In genomic region chr5:65204726-65205125, GRCm38 (mm10) we compare ENCODE assay signal across 21 mouse cellular contexts. TPM values are rescaled to one million over a fixed set of nuclear protein-coding genes. Genes with fewer than 3 reads are reported as not detected.
DNase-seq lines count a peak whose midpoint lies in the region; ATAC-seq and TF ChIP-seq lines count a peak whose summit lies in the region.
"Had no signal": no experiment of that assay in that cellular context is flagged by ENCODE, and none has a peak within 500 bp of the region (broad histone marks: within the 10 kb centered on the region; RNA-seq: fewer than 3 reads in every experiment).

No protein-coding gene starts in this region.

- intact Hi-C loops in heart, adult 2 months (cut with DNase I), result no loop called here

- H3K27ac ChIP-seq in heart, embryonic 15.5 days, result no peak overlapping the region
- H3K27ac ChIP-seq in heart, adult 2 months, result no peak overlapping the region
- H3K27ac ChIP-seq in lung, embryonic 14.5 days (ENCODE audit: low read depth), result no peak overlapping the region
- H3K27ac ChIP-seq: embryonic facial prominence, embryonic 10.5 days; embryonic facial prominence, embryonic 12.5 days; forebrain, embryonic 10.5 days; forebrain, embryonic 12.5 days had no signal

- 83% methylated on average over 2 of the region's 2 CpGs for WGBS in heart, embryonic 15.5 days
- 83% methylated on average over 2 of the region's 2 CpGs for WGBS in heart, adult 2 months
- 85% methylated on average over 2 of the region's 2 CpGs for WGBS in lung, embryonic 14.5 days
- WGBS in lung, adult 2 months, result 95% methylated on average over 2 of the region's 2 CpGs

- H3K9ac ChIP-seq in heart, embryonic 15.5 days, result no peak overlapping the region
- no peak overlapping the region for H3K9ac ChIP-seq in heart, adult 2 months (ENCODE audit: low read depth, low read length)
- no peak overlapping the region for H3K9ac ChIP-seq in lung, embryonic 14.5 days
- H3K9ac ChIP-seq: embryonic facial prominence, embryonic 12.5 days; forebrain, embryonic 12.5 days had no signal

- no peaks in the 10 kb centered on the region for H3K9me3 ChIP-seq in heart, embryonic 15.5 days (replicated peaks)
- H3K9me3 ChIP-seq in lung, embryonic 14.5 days (ENCODE audit: low read depth, low read length), result no peaks in the 10 kb centered on the region
- H3K9me3 ChIP-seq: embryonic facial prominence, embryonic 10.5 days; embryonic facial prominence, embryonic 12.5 days; forebrain, embryonic 10.5 days; forebrain, embryonic 12.5 days had no signal

- TF ChIP-seq EP300 in heart, adult 2 months (IDR thresholded peaks at IDR 0.05; ENCODE audit: insufficient read depth, low read depth, low read length), result no peak

- no peaks in the 10 kb centered on the region for H3K36me3 ChIP-seq in heart, embryonic 15.5 days
- H3K36me3 ChIP-seq in heart, adult 2 months (ENCODE audit: control insufficient read depth, insufficient read depth, low read length), result no peaks in the 10 kb centered on the region
- H3K36me3 ChIP-seq in lung, embryonic 14.5 days (ENCODE audit: insufficient read depth), result no peaks in the 10 kb centered on the region
- H3K36me3 ChIP-seq: embryonic facial prominence, embryonic 12.5 days had no signal

- TF ChIP-seq CTCF in heart, adult 2 months (IDR thresholded peaks at IDR 0.05), result no peak
- no peak for TF ChIP-seq CTCF in lung, embryonic 14.5 days (IDR thresholded peaks at IDR 0.05; ENCODE audit: low read depth)
- no peak for TF ChIP-seq CTCF in lung, adult 2 months (IDR thresholded peaks at IDR 0.05; ENCODE audit: insufficient read depth, low read length)

- TF ChIP-seq POLR2A in heart, adult 2 months (IDR thresholded peaks at IDR 0.05; ENCODE audit: insufficient read depth, low read depth, low read length), result no peak
- no peak for TF ChIP-seq POLR2A in lung, adult 2 months (IDR thresholded peaks at IDR 0.05; ENCODE audit: borderline replicate concordance, extremely low read depth, low read depth, low read length)

- H3K4me3 ChIP-seq in heart, embryonic 15.5 days, result no peak overlapping the region
- no peak overlapping the region for H3K4me3 ChIP-seq in heart, adult 2 months
- H3K4me3 ChIP-seq in lung, embryonic 14.5 days (ENCODE audit: low read depth, low read length), result no peak overlapping the region
- no peak overlapping the region for H3K4me3 ChIP-seq in lung, adult 2 months (replicated peaks; ENCODE audit: extremely low read depth, low read depth, low read length)
- H3K4me3 ChIP-seq: embryonic facial prominence, embryonic 10.5 days; embryonic facial prominence, embryonic 12.5 days; forebrain, embryonic 10.5 days; forebrain, embryonic 12.5 days had no signal

- no peaks in the 10 kb centered on the region for H3K27me3 ChIP-seq in heart, embryonic 15.5 days
- no peaks in the 10 kb centered on the region for H3K27me3 ChIP-seq in heart, adult 2 months (ENCODE audit: control insufficient read depth, insufficient read depth, low read length)
- no peaks in the 10 kb centered on the region for H3K27me3 ChIP-seq in lung, embryonic 14.5 days (ENCODE audit: insufficient read depth, low read length)
- H3K27me3 ChIP-seq: embryonic facial prominence, embryonic 12.5 days; forebrain, embryonic 12.5 days had no signal

- H3K4me2 ChIP-seq in heart, embryonic 15.5 days, result no peak overlapping the region
- no peak overlapping the region for H3K4me2 ChIP-seq in lung, embryonic 14.5 days
- H3K4me2 ChIP-seq: embryonic facial prominence, embryonic 12.5 days; forebrain, embryonic 12.5 days had no signal

- DNase-seq in heart, adult 2 months, result no peak
- DNase-seq in lung, embryonic 14.5 days, result peak; percentile 8
- no peak for DNase-seq in lung, adult 2 months
- peak; percentile 82 for DNase-seq in NIH3T3 (ENCODE audit: low read depth)
- DNase-seq in spleen, postnatal 4 days (ENCODE audit: low spot score in 2 of 2), result no peak
- DNase-seq in layer of hippocampus, adult 8-10 months (ENCODE audit: low spot score in 2 of 2), result no peak
- DNase-seq: adrenal gland, adult 2 months; adrenal gland, postnatal 10 days; adrenal gland, postnatal 25 days; cerebellum, adult 11-12 months; cerebellum, adult 2 months; cerebellum, adult 9-10 months; cerebellum, postnatal 10 days; cerebellum, postnatal 25 days had no signal

- 0 out of 2 replicates have a peak, but pooled peaks have one; percentile 35 for ATAC-seq in heart, embryonic 15.5 days (replicated peaks; ENCODE audit: insufficient number of reproducible peaks, insufficient read depth, low FRiP score, low read depth)
- ATAC-seq in lung, embryonic 14.5 days (ENCODE audit: insufficient read depth), result no peak
- ATAC-seq: forebrain, embryonic 14.5 days; forebrain, embryonic 16.5 days had no signal

- no peaks in the 10 kb centered on the region for H3K79me2 ChIP-seq in heart, adult 2 months (replicated peaks; ENCODE audit: control insufficient read depth, insufficient read depth, low read length)

- peaks cover 12% of the 10 kb centered on the region for H3K4me1 ChIP-seq in heart, embryonic 15.5 days (replicated peaks)
- H3K4me1 ChIP-seq in heart, adult 2 months (ENCODE audit: control insufficient read depth, insufficient read depth, low read length), result no peaks in the 10 kb centered on the region
- no peaks in the 10 kb centered on the region for H3K4me1 ChIP-seq in lung, embryonic 14.5 days (ENCODE audit: insufficient read depth)
- H3K4me1 ChIP-seq in lung, adult 2 months (ENCODE audit: control insufficient read depth, insufficient read depth, low read length), result peaks cover 3% of the 10 kb centered on the region; the same call in 1 of the 2 replicates

RNA-seq across cellular contexts. Expression of gene Wdr19, which starts 5.2 kb away (rescaled TPM):
- 5.0 and 5.8 TPM in 2 replicates for polyA plus RNA-seq in heart, embryonic 15.5 days (2015; fragmentation: Nextera tagmentation; extraction: Ambion mirVana)
- total RNA-seq in heart, adult 2 months (2021), result 1 to 10 TPM; 1.2 to 1.9 TPM
- 1.4 and 1.7 TPM in 2 replicates for polyA plus RNA-seq in heart, adult 2 months (2012; rRNA removed)
- 10.8 and 12.9 TPM in 2 replicates for polyA plus RNA-seq in lung, embryonic 14.5 days (2014; fragmentation: Nextera tagmentation; extraction: Ambion mirVana)
- 5.0 and 6.4 TPM in 2 replicates for polyA plus RNA-seq in lung, adult 2 months (2012; rRNA removed)
- 10 to 100 TPM; 23.2 to 25.4 (median 24.1) TPM for total RNA-seq in layer of hippocampus, adult 8-10 months (2022)

Comparison
In these comparisons a context has a peak if more than half of its experiments do, and no peak if none do; other contexts are left out.
1. DNase-seq: peak in lung, embryonic 14.5 days (single experiment) and NIH3T3 (single experiment); none in heart, adult 2 months (0 of 2), lung, adult 2 months (single experiment), spleen, postnatal 4 days (0 of 2) and layer of hippocampus, adult 8-10 months (0 of 2).